Mouse (Mus musculus): ENCODE measurements around the gene 1110017D15Rik. TPM values are rescaled to one million over a fixed set of nuclear protein-coding genes. Genes with fewer than 3 reads are reported as not detected.

1110017D15Rik gene
- polyA plus RNA-seq, 1 experiment from 2014 or later = 3.8 TPM

- H3K4me1 ChIP-seq = peaks cover 40% of the 10 kb centered on the region
- peaks cover 63% of the 10 kb centered on the region for H3K27me3 ChIP-seq (ENCODE audit: poor library complexity, severe bottlenecking)
- H3K27ac ChIP-seq = peak overlapping the region; percentile 86
- WGBS = 1% methylated on average over 22 of the region's 22 CpGs
- peak; percentile 56 for DNase-seq (ENCODE audit: extremely low spot score, low spot score)
- H3K9me3 ChIP-seq = no peaks in the 10 kb centered on the region
- no peaks in the 10 kb centered on the region for H3K36me3 ChIP-seq (replicated peaks)
- H3K4me3 ChIP-seq = peak overlapping the region; percentile 58
Measured at GRCm38 (mm10) chr4:41507326-41507924, 9.7 kb downstream of the 1110017D15Rik start.

GRCm38 (mm10) chr4:41506906-41507305 lies 10.2 kb downstream of the 1110017D15Rik start:
- Histone ChIP-seq H3K27me3 (ENCODE audit: poor library complexity, severe bottlenecking) (peaks cover 63% of the 10 kb centered on the region), H3K27ac (peak overlapping the region; percentile 86), H3K4me3 (peak overlapping the region; percentile 58)

GRCm38 (mm10) chr4:41506156-41506555 lies 11.0 kb downstream of the 1110017D15Rik start:
- H3K9me3 ChIP-seq = no peaks in the 10 kb centered on the region
- peak overlapping the region; percentile 86; the same call in 1 of the 2 replicates for H3K27ac ChIP-seq
- peaks cover 64% of the 10 kb centered on the region for H3K27me3 ChIP-seq (ENCODE audit: poor library complexity, severe bottlenecking)
- DNase-seq (ENCODE audit: extremely low spot score, low spot score) = peak; percentile 60
- no peaks in the 10 kb centered on the region for H3K36me3 ChIP-seq (replicated peaks)
- H3K4me1 ChIP-seq = peaks cover 50% of the 10 kb centered on the region
- 9% methylated on average over 13 of the region's 13 CpGs for WGBS
- H3K4me3 ChIP-seq = peak overlapping the region; percentile 58; the same call in 1 of the 2 replicates

More at GRCm38 (mm10) chr4:41506906-41507305, 10.2 kb downstream of the 1110017D15Rik start:
- DNase-seq (ENCODE audit: extremely low spot score, low spot score) = peak; percentile 91
- under 1% methylated on average over 29 of the region's 29 CpGs for WGBS
- no peaks in the 10 kb centered on the region for H3K36me3 ChIP-seq (replicated peaks)
- peaks cover 45% of the 10 kb centered on the region for H3K4me1 ChIP-seq
- H3K9me3 ChIP-seq = no peaks in the 10 kb centered on the region

DNA sequence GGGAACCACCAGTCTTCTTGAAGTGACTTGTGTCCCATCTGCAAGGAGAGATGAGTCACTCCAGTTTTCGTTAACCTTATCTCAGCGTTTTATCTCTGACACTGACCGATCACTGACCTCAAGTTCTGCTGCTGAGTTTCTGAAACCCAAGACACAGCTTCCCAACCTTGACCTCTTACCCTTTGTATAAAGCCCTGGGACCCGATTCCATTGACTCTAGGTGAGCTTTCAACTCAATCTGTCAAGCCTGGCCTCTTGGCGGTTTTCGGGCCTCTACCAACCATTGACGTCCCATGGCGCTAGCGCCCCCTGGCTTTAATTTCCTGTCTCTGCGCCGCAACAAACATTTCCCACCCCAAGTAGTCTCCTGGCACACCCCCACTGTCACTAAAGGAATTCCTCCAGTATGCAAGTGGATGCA lies 12.0 kb downstream of the 1110017D15Rik start:
- H3K27ac ChIP-seq = no peak overlapping the region
- H3K36me3 ChIP-seq (replicated peaks) = no peaks in the 10 kb centered on the region
- H3K4me3 ChIP-seq = no peak overlapping the region
- peaks cover 69% of the 10 kb centered on the region for H3K27me3 ChIP-seq (ENCODE audit: poor library complexity, severe bottlenecking)
- DNase-seq (ENCODE audit: extremely low spot score, low spot score) = no peak
- WGBS = 55% methylated on average over 11 of the region's 11 CpGs
- H3K9me3 ChIP-seq = no peaks in the 10 kb centered on the region
- H3K4me1 ChIP-seq = peaks cover 50% of the 10 kb centered on the region

GRCm38 (mm10) chr4:41504325-41504724 lies 12.8 kb downstream of the 1110017D15Rik start:
- Histone ChIP-seq H3K36me3 (replicated peaks) (no peaks in the 10 kb centered on the region), H3K27me3 (ENCODE audit: poor library complexity, severe bottlenecking) (peaks cover 69% of the 10 kb centered on the region), H3K4me3 (no peak overlapping the region), H3K4me1 (peaks cover 51% of the 10 kb centered on the region), H3K9me3 (no peaks in the 10 kb centered on the region), H3K27ac (no peak overlapping the region)
- no peak for DNase-seq (ENCODE audit: extremely low spot score, low spot score)
- WGBS = 79% methylated on average over 5 of the region's 5 CpGs

DNA sequence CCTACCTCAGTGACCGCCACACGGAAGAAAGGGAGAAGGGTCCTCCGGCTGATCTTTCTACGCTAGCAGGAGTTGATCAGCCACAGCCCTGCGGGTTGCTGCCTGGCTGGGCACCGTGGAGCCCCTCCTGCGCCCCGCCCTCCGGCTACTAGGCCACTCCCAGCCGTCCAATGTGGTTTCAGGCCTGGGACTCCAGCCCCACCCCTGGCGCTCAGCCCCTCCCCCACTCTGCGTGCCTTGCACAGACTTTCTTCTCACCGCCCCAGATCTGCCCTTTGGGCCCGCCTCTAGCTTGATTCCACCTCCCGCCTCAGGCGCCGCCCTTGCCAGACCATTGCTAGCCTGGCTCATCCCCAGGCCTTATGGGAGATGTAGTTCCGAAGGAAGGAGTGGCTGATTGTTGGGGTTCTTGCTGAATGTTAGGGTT lies 14.1 kb downstream of the 1110017D15Rik start, which contains the start of gene AI464131:
Gene AI464131, minus strand, starts transcription at position 91 of the 427 bp plus-strand sequence.
- Histone ChIP-seq H3K36me3 (replicated peaks) (no peaks in the 10 kb centered on the region), H3K9me3 (no peaks in the 10 kb centered on the region), H3K4me3 (peak within 1 kb of the TSS; percentile 51), H3K27me3 (ENCODE audit: poor library complexity, severe bottlenecking) (peaks cover 69% of the 10 kb centered on the region), H3K4me1 (peaks cover 62% of the 10 kb centered on the region), H3K27ac (peak within 1 kb of the TSS; percentile 74)
- WGBS = under 1% methylated on average over 18 of the region's 18 CpGs
- peak; percentile 99 for DNase-seq (ENCODE audit: extremely low spot score, low spot score)

GRCm38 (mm10) chr4:41502171-41502940 lies 14.8 kb downstream of the 1110017D15Rik start:
- no peak for DNase-seq (ENCODE audit: extremely low spot score, low spot score)
- Histone ChIP-seq H3K9me3 (no peaks in the 10 kb centered on the region), H3K4me1 (peaks cover 62% of the 10 kb centered on the region), H3K36me3 (replicated peaks) (no peaks in the 10 kb centered on the region), H3K27me3 (ENCODE audit: poor library complexity, severe bottlenecking) (peaks cover 69% of the 10 kb centered on the region), H3K4me3 (peak overlapping the region; percentile 51), H3K27ac (peak overlapping the region; percentile 74)
- 8% methylated on average over 20 of the region's 20 CpGs for WGBS

- no peak overlapping the region for H3K4me3 ChIP-seq
- H3K4me1 ChIP-seq = peaks cover 50% of the 10 kb centered on the region
- WGBS = 70% methylated on average over 4 of the region's 4 CpGs
- H3K9me3 ChIP-seq = no peaks in the 10 kb centered on the region
- no peak overlapping the region for H3K27ac ChIP-seq
- DNase-seq (ENCODE audit: extremely low spot score, low spot score) = no peak
- H3K27me3 ChIP-seq (ENCODE audit: poor library complexity, severe bottlenecking) = peaks cover 80% of the 10 kb centered on the region
- H3K36me3 ChIP-seq (replicated peaks) = peaks cover 2% of the 10 kb centered on the region; the same call in 1 of the 2 replicates
Measured at GRCm38 (mm10) chr4:41500787-41501186, 16.3 kb downstream of the 1110017D15Rik start.

DNA sequence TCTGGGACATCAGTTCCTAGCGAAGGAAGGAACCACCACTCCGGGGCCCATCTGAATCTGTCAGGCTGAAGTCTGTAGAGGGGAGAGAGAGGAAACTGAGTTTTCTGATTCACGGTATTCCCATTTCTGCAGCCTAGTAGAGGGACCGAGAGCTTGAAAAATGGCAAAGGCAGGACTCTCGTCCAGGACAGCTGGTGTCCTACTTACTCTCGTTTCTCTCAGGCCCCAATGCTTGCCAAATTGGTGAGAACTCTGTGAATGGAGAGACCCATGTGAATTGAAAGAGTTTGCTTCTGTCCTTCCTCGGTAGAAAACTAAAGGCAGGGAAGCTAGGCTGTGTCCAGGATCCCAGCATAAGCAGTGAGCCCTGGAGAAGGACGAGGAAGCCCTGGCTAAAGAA lies 17.5 kb downstream of the 1110017D15Rik start:
- H3K9me3 ChIP-seq = no peaks in the 10 kb centered on the region
- peaks cover 2% of the 10 kb centered on the region; the same call in 1 of the 2 replicates for H3K36me3 ChIP-seq (replicated peaks)
- H3K27ac ChIP-seq = no peak overlapping the region
- peaks cover 44% of the 10 kb centered on the region for H3K4me1 ChIP-seq
- no peak for DNase-seq (ENCODE audit: extremely low spot score, low spot score)
- H3K4me3 ChIP-seq = no peak overlapping the region
- peaks cover 81% of the 10 kb centered on the region for H3K27me3 ChIP-seq (ENCODE audit: poor library complexity, severe bottlenecking)
- 58% methylated on average over 8 of the region's 8 CpGs for WGBS

- Histone ChIP-seq H3K36me3 (replicated peaks) (peaks cover 2% of the 10 kb centered on the region; the same call in 1 of the 2 replicates), H3K9me3 (no peaks in the 10 kb centered on the region), H3K27me3 (ENCODE audit: poor library complexity, severe bottlenecking) (peaks cover 86% of the 10 kb centered on the region), H3K4me3 (peak overlapping the region; percentile 45), H3K27ac (no peak overlapping the region), H3K4me1 (peaks cover 44% of the 10 kb centered on the region)
- peak; percentile 47 for DNase-seq (ENCODE audit: extremely low spot score, low spot score)
- 2% methylated on average over 43 of the region's 43 CpGs for WGBS
Measured at GRCm38 (mm10) chr4:41498921-41499391, 18.2 kb downstream of the 1110017D15Rik start.

- Histone ChIP-seq H3K9me3 (no peaks in the 10 kb centered on the region), H3K4me1 (peaks cover 42% of the 10 kb centered on the region), H3K27ac (no peak overlapping the region), H3K36me3 (replicated peaks) (peaks cover 2% of the 10 kb centered on the region; the same call in 1 of the 2 replicates), H3K4me3 (peak overlapping the region; percentile 45), H3K27me3 (ENCODE audit: poor library complexity, severe bottlenecking) (peaks cover 93% of the 10 kb centered on the region)
- no peak for DNase-seq (ENCODE audit: extremely low spot score, low spot score)
- WGBS = 6% methylated on average over 72 of the region's 72 CpGs
Measured at GRCm38 (mm10) chr4:41497995-41498845, 18.9 kb downstream of the 1110017D15Rik start.

DNA sequence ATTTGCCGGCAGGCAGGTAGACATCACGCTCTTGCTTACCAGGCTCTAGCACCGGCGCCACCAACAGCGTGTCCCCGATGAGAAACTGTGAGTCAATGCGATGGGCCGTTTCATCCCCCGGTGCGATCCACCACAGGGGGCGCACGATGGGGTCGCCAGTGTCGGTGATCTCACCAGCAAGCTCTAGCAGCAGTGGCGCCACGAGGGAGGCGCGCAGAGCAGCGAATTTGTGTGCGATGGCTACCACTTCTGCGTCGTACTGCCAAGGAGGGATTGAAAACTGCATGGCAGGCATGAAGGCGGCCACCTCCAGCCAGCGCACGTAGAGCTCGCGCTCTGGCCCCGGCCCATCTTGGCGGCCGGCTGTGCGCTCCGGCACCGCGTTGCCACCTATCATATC lies 19.6 kb downstream of the 1110017D15Rik start:
- peak; percentile 50 for DNase-seq (ENCODE audit: extremely low spot score, low spot score)
- 1% methylated on average over 34 of the region's 34 CpGs for WGBS
- peaks cover 35% of the 10 kb centered on the region for H3K4me1 ChIP-seq

More for the DNA sequence above, 19.6 kb downstream of the 1110017D15Rik start:
- peaks cover 96% of the 10 kb centered on the region for H3K27me3 ChIP-seq (ENCODE audit: poor library complexity, severe bottlenecking)
- no peak overlapping the region for H3K27ac ChIP-seq
- H3K36me3 ChIP-seq (replicated peaks) = peaks cover 2% of the 10 kb centered on the region; the same call in 1 of the 2 replicates
- no peaks in the 10 kb centered on the region for H3K9me3 ChIP-seq
- H3K4me3 ChIP-seq = peak overlapping the region; percentile 45

Measured in forebrain, embryonic 10.5 days (tissue).